ENCODE assay signal across 11 mouse cellular contexts in the genomic region with DNA sequence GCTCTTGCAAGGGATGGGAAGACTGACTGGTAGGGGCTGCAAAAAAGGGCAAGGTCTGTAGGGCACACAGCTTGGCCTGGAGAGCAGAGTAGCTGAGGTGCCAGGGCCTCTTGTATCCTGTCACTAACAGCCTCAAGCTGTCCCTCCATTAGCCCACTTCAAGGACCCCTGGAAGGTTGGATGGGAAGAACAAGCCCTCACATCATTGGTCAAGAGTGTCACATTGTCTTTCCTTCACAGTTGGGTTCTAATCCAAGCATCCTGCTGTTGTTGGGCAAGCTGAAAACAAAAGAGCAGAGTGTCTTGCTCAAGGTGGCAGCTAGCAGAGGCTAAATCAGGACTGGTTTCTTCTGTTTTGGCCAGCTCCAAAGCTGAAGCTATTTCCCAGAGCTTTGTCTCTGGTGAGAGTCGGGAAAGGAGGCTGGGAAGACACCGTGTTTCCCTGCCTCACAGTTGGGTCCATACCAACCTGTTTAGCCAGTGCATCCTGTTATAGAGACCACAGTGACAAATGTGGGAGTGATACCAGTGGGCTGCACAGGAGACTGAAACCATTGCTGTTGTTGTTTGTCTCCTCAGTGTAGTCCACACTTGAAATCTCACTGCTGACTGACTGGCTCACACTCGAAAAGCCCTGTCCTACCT. TPM values are rescaled to one million over a fixed set of nuclear protein-coding genes. Genes with fewer than 3 reads are reported as not detected.
DNase-seq lines count a peak whose midpoint lies in the region; ATAC-seq and TF ChIP-seq lines count a peak whose summit lies in the region.
"Had no signal": no experiment of that assay in that cellular context is flagged by ENCODE, and none has a peak within 500 bp of the region (broad histone marks: within the 10 kb centered on the region; RNA-seq: fewer than 3 reads in every experiment).

No protein-coding gene starts in this region.

- H3K4me3 ChIP-seq in forebrain, embryonic 12.5 days (replicated peaks), result no peak overlapping the region
- no peak overlapping the region for H3K4me3 ChIP-seq in forebrain, postnatal 0 days (ENCODE audit: low read depth, low read length)
- no peak overlapping the region for H3K4me3 ChIP-seq in kidney, postnatal 0 days (replicated peaks; ENCODE audit: low read depth, low read length)
- no peak overlapping the region for H3K4me3 ChIP-seq in forebrain, embryonic 16.5 days (replicated peaks; ENCODE audit: low read length)
- no peak overlapping the region for H3K4me3 ChIP-seq in midbrain, postnatal 0 days (ENCODE audit: low read depth, low read length)

- 26% methylated on average over 3 of the region's 3 CpGs for WGBS in forebrain, embryonic 12.5 days
- 22% methylated on average over 3 of the region's 3 CpGs for WGBS in forebrain, postnatal 0 days
- WGBS in kidney, postnatal 0 days, result 55% methylated on average over 3 of the region's 3 CpGs
- 33% methylated on average over 3 of the region's 3 CpGs for WGBS in forebrain, embryonic 16.5 days
- WGBS in midbrain, postnatal 0 days, result 25% methylated on average over 3 of the region's 3 CpGs

- ATAC-seq in forebrain, embryonic 12.5 days (ENCODE audit: low FRiP score), result no peak
- no peak for ATAC-seq in forebrain, postnatal 0 days
- no peak for ATAC-seq in kidney, postnatal 0 days (replicated peaks; ENCODE audit: low FRiP score, low read depth)
- no peak for ATAC-seq in forebrain, embryonic 16.5 days
- no peak for ATAC-seq in midbrain, postnatal 0 days (ENCODE audit: low FRiP score)
- ATAC-seq: inflammation-experienced regulatory T-cells, adult 6 months had no signal

- H3K9ac ChIP-seq in forebrain, embryonic 12.5 days, result no peak overlapping the region
- no peak overlapping the region for H3K9ac ChIP-seq in forebrain, postnatal 0 days
- no peak overlapping the region for H3K9ac ChIP-seq in kidney, postnatal 0 days (ENCODE audit: low read depth, low read length)
- H3K9ac ChIP-seq in forebrain, embryonic 16.5 days (replicated peaks; ENCODE audit: low read depth, low read length), result no peak overlapping the region
- H3K9ac ChIP-seq in midbrain, postnatal 0 days (replicated peaks; ENCODE audit: low read length, poor library complexity, severe bottlenecking), result no peak overlapping the region; the same call in 1 of the 2 replicates
- H3K9ac ChIP-seq: liver, embryonic 14.5 days had no signal

- H3K9me3 ChIP-seq in forebrain, embryonic 12.5 days, result no peaks in the 10 kb centered on the region
- no peaks in the 10 kb centered on the region for H3K9me3 ChIP-seq in forebrain, postnatal 0 days (ENCODE audit: low read length)
- H3K9me3 ChIP-seq in kidney, postnatal 0 days (replicated peaks; ENCODE audit: low read length), result no peaks in the 10 kb centered on the region
- no peaks in the 10 kb centered on the region for H3K9me3 ChIP-seq in forebrain, embryonic 16.5 days (ENCODE audit: control insufficient read depth, low read length)
- H3K9me3 ChIP-seq in midbrain, postnatal 0 days (ENCODE audit: low read length), result no peaks in the 10 kb centered on the region

- peaks cover 17% of the 10 kb centered on the region for H3K36me3 ChIP-seq in forebrain, embryonic 12.5 days (replicated peaks)
- peaks cover 30% of the 10 kb centered on the region for H3K36me3 ChIP-seq in forebrain, postnatal 0 days (ENCODE audit: insufficient read depth)
- H3K36me3 ChIP-seq in kidney, postnatal 0 days (ENCODE audit: insufficient read depth, low read length), result peaks cover 6% of the 10 kb centered on the region; the same call in 1 of the 2 replicates
- peaks cover 8% of the 10 kb centered on the region for H3K36me3 ChIP-seq in forebrain, embryonic 16.5 days (ENCODE audit: control insufficient read depth, insufficient read depth)
- H3K36me3 ChIP-seq in midbrain, postnatal 0 days (ENCODE audit: insufficient read depth, low read length), result 0 out of 2 replicates have a peak, but pooled peaks cover 8% of the 10 kb centered on the region

- no peaks in the 10 kb centered on the region for H3K27me3 ChIP-seq in forebrain, embryonic 12.5 days
- H3K27me3 ChIP-seq in forebrain, postnatal 0 days (ENCODE audit: insufficient read depth, low read length), result no peaks in the 10 kb centered on the region
- H3K27me3 ChIP-seq in kidney, postnatal 0 days (ENCODE audit: insufficient read depth, low read length), result no peaks in the 10 kb centered on the region
- no peaks in the 10 kb centered on the region for H3K27me3 ChIP-seq in forebrain, embryonic 16.5 days (replicated peaks; ENCODE audit: control insufficient read depth, insufficient read depth, low read length)
- H3K27me3 ChIP-seq in midbrain, postnatal 0 days (ENCODE audit: insufficient read depth, low read length), result no peaks in the 10 kb centered on the region

- H3K27ac ChIP-seq in forebrain, embryonic 12.5 days, result peak overlapping the region; percentile 43; the same call in 1 of the 2 replicates
- no peak overlapping the region for H3K27ac ChIP-seq in forebrain, postnatal 0 days (ENCODE audit: low read depth, low read length)
- peak overlapping the region; percentile 13; the same call in 1 of the 2 replicates for H3K27ac ChIP-seq in kidney, postnatal 0 days
- peak overlapping the region; percentile 21; the same call in 1 of the 2 replicates for H3K27ac ChIP-seq in forebrain, embryonic 16.5 days (ENCODE audit: low read length)
- 0 out of 2 replicates have a peak overlapping the region, but pooled peaks have one; percentile 51 for H3K27ac ChIP-seq in midbrain, postnatal 0 days (ENCODE audit: low read depth, low read length)
- H3K27ac ChIP-seq: liver, embryonic 14.5 days had no signal

- no peak overlapping the region for H3K4me2 ChIP-seq in forebrain, embryonic 12.5 days
- no peak overlapping the region for H3K4me2 ChIP-seq in forebrain, postnatal 0 days (ENCODE audit: low read depth)
- H3K4me2 ChIP-seq in kidney, postnatal 0 days (ENCODE audit: low read length), result no peak overlapping the region
- no peak overlapping the region for H3K4me2 ChIP-seq in forebrain, embryonic 16.5 days (ENCODE audit: low read length)
- H3K4me2 ChIP-seq in midbrain, postnatal 0 days (ENCODE audit: low read depth, low read length, poor library complexity, severe bottlenecking), result no peak overlapping the region

- no peaks in the 10 kb centered on the region; the same call in 1 of the 2 replicates for H3K4me1 ChIP-seq in forebrain, embryonic 12.5 days
- 0 out of 2 replicates have a peak, but pooled peaks cover 8% of the 10 kb centered on the region for H3K4me1 ChIP-seq in forebrain, postnatal 0 days (ENCODE audit: insufficient read depth)
- H3K4me1 ChIP-seq in kidney, postnatal 0 days (replicated peaks; ENCODE audit: insufficient read depth, low read length), result peaks cover 8% of the 10 kb centered on the region; the same call in 1 of the 2 replicates
- H3K4me1 ChIP-seq in forebrain, embryonic 16.5 days (replicated peaks; ENCODE audit: control insufficient read depth, insufficient read depth, low read length), result peaks cover 8% of the 10 kb centered on the region
- no peaks in the 10 kb centered on the region for H3K4me1 ChIP-seq in midbrain, postnatal 0 days (ENCODE audit: insufficient read depth, low read length)

- DNase-seq in forebrain, postnatal 0 days, result no peak
- DNase-seq in kidney, postnatal 0 days (ENCODE audit: low spot score), result no peak
- no peak for DNase-seq in kidney, postnatal 36 days
- DNase-seq in midbrain, postnatal 0 days (ENCODE audit: low spot score), result peak; percentile 51
- no peak for DNase-seq in layer of hippocampus, adult 11-12 months (ENCODE audit: low spot score)
- no peak for DNase-seq in left cerebral cortex, adult 8-10 months (ENCODE audit: low spot score in 2 of 2)

- no peak for TF ChIP-seq CTCF in forebrain, postnatal 0 days (IDR thresholded peaks at IDR 0.05; ENCODE audit: low read depth)
- TF ChIP-seq CTCF in kidney, postnatal 0 days (IDR thresholded peaks at IDR 0.05; ENCODE audit: low read depth), result no peak
- no peak for TF ChIP-seq CTCF in midbrain, postnatal 0 days (IDR thresholded peaks at IDR 0.05)

RNA-seq across cellular contexts. Expression of gene Pcbp1, which starts 42.8 kb away (rescaled TPM):
- polyA plus RNA-seq in forebrain, embryonic 12.5 days (2016; fragmentation: Nextera tagmentation; extraction: Ambion mirVana), result 497 and 562 TPM in 2 replicates
- total RNA-seq in forebrain, postnatal 0 days (2014; rRNA removed), result 45.7 and 49.3 TPM in 2 replicates
- 340 and 351 TPM in 2 replicates for polyA plus RNA-seq in forebrain, postnatal 0 days (2015; fragmentation: Nextera tagmentation; extraction: Ambion mirVana)
- polyA plus RNA-seq in kidney, postnatal 0 days (2015; fragmentation: Nextera tagmentation; extraction: Ambion mirVana), result 488 and 506 TPM in 2 replicates
- 256 and 326 TPM in 2 replicates for polyA plus RNA-seq in forebrain, embryonic 16.5 days (2015; fragmentation: Nextera tagmentation; extraction: Ambion mirVana)
- total RNA-seq in midbrain, postnatal 0 days (2014; rRNA removed), result 51.7 and 72.8 TPM in 2 replicates
- 264 and 292 TPM in 2 replicates for polyA plus RNA-seq in midbrain, postnatal 0 days (2015; fragmentation: Nextera tagmentation; extraction: Ambion mirVana)
- total RNA-seq in left cerebral cortex, adult 8-10 months (2022), result 100 to 1,000 TPM; 179 to 184 (median 180) TPM

RNA-seq across cellular contexts. Expression of gene Asprv1, which starts 59.0 kb away (rescaled TPM):
- 0.52 and 0.87 TPM in 2 replicates for polyA plus RNA-seq in forebrain, embryonic 12.5 days (2016; fragmentation: Nextera tagmentation; extraction: Ambion mirVana)
- 1.8 and 3.2 TPM in 2 replicates for total RNA-seq in forebrain, postnatal 0 days (2014; rRNA removed)
- polyA plus RNA-seq in forebrain, postnatal 0 days (2015; fragmentation: Nextera tagmentation; extraction: Ambion mirVana), result 1.6 TPM in 2 replicates
- 1.7 and 1.8 TPM in 2 replicates for polyA plus RNA-seq in kidney, postnatal 0 days (2015; fragmentation: Nextera tagmentation; extraction: Ambion mirVana)
- 0.92 and 1.6 TPM in 2 replicates for polyA plus RNA-seq in forebrain, embryonic 16.5 days (2015; fragmentation: Nextera tagmentation; extraction: Ambion mirVana)
- 2.0 and 4.2 TPM in 2 replicates for total RNA-seq in midbrain, postnatal 0 days (2014; rRNA removed)
- 1.1 and 1.2 TPM in 2 replicates for polyA plus RNA-seq in midbrain, postnatal 0 days (2015; fragmentation: Nextera tagmentation; extraction: Ambion mirVana)
- total RNA-seq in left cerebral cortex, adult 8-10 months (2022), result 1 to 10 TPM; 1.5 to 2.1 (median 2.0) TPM
- total RNA-seq: adrenal gland, postnatal 25 days had no signal
